Mouse (Mus musculus) megakaryocyte, embryonic 14.5 days (primary cell): Measurements from ENCODE around the gene Ywhah. TPM values are rescaled to one million over a fixed set of nuclear protein-coding genes. Genes with fewer than 3 reads are reported as not detected.

Experiments
- H3K27me3 ChIP-seq: replicated peaks from 2 replicates; pipeline ENCODE3; 2012; ENCODE audit warnings: inconsistent platforms
- H3K36me3 ChIP-seq: replicated peaks from 2 replicates; pipeline ENCODE3; 2012; ENCODE audit warnings: low read length, inconsistent platforms, mixed read lengths
- H3K4me1 ChIP-seq: 2 replicates; pipeline ENCODE4 v1.6.1; 2012; ENCODE audit warnings: inconsistent platforms
- H3K4me3 ChIP-seq: replicated peaks from 2 replicates; pipeline ENCODE3; 2012; ENCODE audit warnings: moderate library complexity, mild to moderate bottlenecking, inconsistent platforms
- H3K9me3 ChIP-seq: 2 replicates; pipeline ENCODE4 v1.6.1; 2012; ENCODE audit warnings: inconsistent platforms
- FLI1 ChIP-seq: IDR thresholded peaks from 2 replicates; pipeline ENCODE4 v1.6.1; 2012; ENCODE audit warnings: low read length, inconsistent platforms, mixed read lengths
- GATA1 ChIP-seq: IDR thresholded peaks from 3 replicates; pipeline ENCODE4 v1.6.1; 2012; ENCODE audit warnings: mixed read lengths, low read length, inconsistent platforms, borderline replicate concordance
- polyA plus RNA-seq: library from polyadenylated mRNA; stranded (reverse); fragments of >175 nt; gene quantifications from 2 replicates; pipeline ENCODE4 v1.2.3, GENCODE M21; 2012; ENCODE audit warnings: low replicate concordance; ENCODE audit not compliant: insufficient read depth

The Ywhah gene
- polyA plus RNA-seq, 1 experiment, result 241 TPM

DNA sequence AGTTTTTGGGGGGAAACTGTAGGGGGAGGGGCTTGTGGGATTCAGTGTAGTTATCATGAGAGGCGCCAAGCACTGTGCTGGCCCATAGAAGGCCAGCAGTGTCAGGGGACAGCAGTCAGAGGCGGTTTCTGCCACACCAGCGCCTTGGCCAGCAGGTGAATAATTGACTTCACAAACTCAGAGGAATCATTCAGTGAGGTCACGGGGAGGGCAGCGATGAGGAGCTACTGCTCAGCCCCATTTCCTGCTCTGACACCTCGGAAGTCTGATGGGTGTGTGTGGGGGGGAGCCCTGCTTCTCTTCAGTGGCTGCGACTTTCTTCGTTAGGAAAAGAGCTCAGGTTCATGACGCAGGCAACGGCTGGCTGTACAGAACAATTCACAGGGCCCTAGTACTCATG lies 24.8 kb downstream of the Ywhah start:
- H3K36me3 ChIP-seq, result no peaks in the 10 kb centered on the region
- H3K4me1 ChIP-seq, result peaks cover 15% of the 10 kb centered on the region
- no peak overlapping the region for H3K4me3 ChIP-seq
- H3K27me3 ChIP-seq, result peaks cover 67% of the 10 kb centered on the region
- H3K9me3 ChIP-seq, result peaks cover 20% of the 10 kb centered on the region
- no peak for TF ChIP-seq GATA1
- no peak for TF ChIP-seq FLI1

- no peak for TF ChIP-seq GATA1
- no peak for TF ChIP-seq FLI1
- Histone ChIP-seq H3K4me3 (no peak overlapping the region), H3K36me3 (no peaks in the 10 kb centered on the region), H3K9me3 (peaks cover 20% of the 10 kb centered on the region), H3K4me1 (peaks cover 4% of the 10 kb centered on the region), H3K27me3 (peaks cover 70% of the 10 kb centered on the region)
Observed at GRCm38 (mm10) chr5:33044636-33045315, 26.2 kb downstream of the Ywhah start.

DNA sequence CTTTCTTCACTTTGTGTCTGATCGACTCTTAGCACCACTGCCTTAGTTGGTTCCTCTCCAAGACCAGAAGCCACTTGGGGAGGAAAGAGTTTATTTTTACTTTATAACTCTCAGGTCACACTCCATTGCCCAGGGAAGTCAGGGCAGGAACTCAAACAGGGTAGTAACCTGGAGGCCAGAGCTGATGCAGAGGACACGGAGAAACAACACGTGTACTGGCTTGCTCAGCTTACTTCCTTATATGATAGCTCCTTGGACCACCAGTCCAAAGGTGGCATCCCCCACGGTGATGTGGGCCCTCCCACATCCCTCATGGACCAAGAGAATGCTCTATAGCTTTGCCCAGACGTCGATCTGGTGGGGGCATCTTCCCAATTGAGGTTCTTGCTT lies 26.7 kb downstream of the Ywhah start:
- Histone ChIP-seq H3K4me1 (0 out of 2 replicates have a peak, but pooled peaks cover 3% of the 10 kb centered on the region), H3K9me3 (peaks cover 20% of the 10 kb centered on the region), H3K4me3 (no peak overlapping the region), H3K27me3 (peaks cover 70% of the 10 kb centered on the region), H3K36me3 (no peaks in the 10 kb centered on the region)
- no peak for TF ChIP-seq FLI1

DNA sequence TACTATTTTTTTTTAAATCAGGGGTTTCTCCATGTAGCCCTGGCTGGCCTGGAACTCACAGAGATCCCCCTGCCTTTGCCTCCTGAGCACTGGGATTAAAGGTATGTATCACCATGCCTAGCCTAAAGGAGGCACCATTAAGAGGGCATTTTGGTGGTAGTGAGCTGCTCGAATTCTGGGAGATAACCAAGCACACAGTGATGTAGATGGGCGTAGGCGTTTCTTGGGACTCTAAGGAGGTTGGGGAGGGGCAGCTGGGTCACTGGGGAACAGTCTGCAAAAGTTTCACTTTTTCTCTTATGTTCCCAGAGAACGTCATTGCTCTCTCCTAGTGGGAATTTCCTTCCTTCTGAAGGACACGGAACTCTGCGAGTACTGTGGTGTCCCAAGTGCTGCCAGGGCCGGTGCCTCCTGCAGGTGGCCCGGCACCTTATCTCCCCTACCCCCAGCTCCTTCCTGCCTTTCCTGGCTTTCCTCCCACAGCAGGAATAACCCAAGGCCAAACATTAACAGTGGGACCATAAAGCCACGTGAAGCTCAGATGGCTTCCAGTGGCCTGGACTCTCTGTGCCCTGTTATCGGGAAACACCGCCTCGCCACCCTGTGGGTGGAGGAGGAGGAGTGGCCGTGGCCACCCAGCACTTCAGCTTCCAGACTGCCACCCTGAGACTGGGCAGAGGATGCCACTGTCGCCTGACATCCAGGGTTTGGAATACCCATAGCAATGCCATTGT lies 34.4 kb downstream of the Ywhah start:
- H3K4me3 ChIP-seq, result no peak overlapping the region
- no peaks in the 10 kb centered on the region for H3K36me3 ChIP-seq
- H3K4me1 ChIP-seq, result peaks cover 7% of the 10 kb centered on the region
- peaks cover 54% of the 10 kb centered on the region for H3K27me3 ChIP-seq
- peaks cover 8% of the 10 kb centered on the region for H3K9me3 ChIP-seq
- TF ChIP-seq GATA1 (no peak), FLI1 (no peak)

DNA sequence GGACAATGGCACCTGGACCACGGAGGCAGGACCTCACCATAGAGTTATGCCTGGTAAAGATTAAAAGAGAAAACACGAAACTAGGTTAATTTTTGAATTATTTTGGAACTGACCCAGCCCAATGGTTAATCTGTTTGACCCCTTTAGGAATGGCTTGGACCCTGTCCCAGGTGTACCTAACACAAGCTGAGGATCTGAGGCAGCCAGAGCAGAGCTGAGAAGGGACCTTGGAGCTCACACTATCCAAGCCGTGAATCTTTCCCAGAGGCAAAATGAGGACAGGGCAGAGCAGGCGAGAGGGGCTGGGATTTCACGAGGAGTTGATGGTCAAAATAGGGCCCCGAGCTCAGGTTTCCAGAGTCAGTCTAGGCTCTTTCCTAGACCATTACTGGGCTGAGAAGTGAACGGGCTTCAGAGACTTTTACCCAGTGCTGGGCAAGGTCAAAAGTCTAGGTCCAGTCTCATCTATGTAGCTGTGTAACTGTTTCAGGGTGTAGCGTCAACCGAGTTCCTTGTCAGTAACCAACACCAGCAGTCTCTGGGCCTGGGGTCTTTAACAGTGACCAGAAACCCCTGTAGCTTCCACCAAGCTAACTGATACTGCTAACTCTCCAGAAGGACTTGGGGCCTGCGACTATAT lies 37.6 kb downstream of the Ywhah start:
- H3K4me3 ChIP-seq, result no peak overlapping the region
- TF ChIP-seq FLI1, result no peak
- no peak for TF ChIP-seq GATA1
- peaks cover 8% of the 10 kb centered on the region for H3K9me3 ChIP-seq
- peaks cover 7% of the 10 kb centered on the region for H3K4me1 ChIP-seq
- no peaks in the 10 kb centered on the region for H3K36me3 ChIP-seq
- peaks cover 41% of the 10 kb centered on the region for H3K27me3 ChIP-seq

GRCm38 (mm10) chr5:33070071-33070470 lies 51.5 kb downstream of the Ywhah start:
- TF ChIP-seq GATA1 (no peak), FLI1 (no peak)
- no peak overlapping the region for H3K4me3 ChIP-seq
- peaks cover 8% of the 10 kb centered on the region for H3K9me3 ChIP-seq
- peaks cover 15% of the 10 kb centered on the region for H3K27me3 ChIP-seq
- no peaks in the 10 kb centered on the region for H3K36me3 ChIP-seq
- no peaks in the 10 kb centered on the region for H3K4me1 ChIP-seq

- Histone ChIP-seq H3K27me3 (peaks cover 22% of the 10 kb centered on the region), H3K4me3 (no peak overlapping the region), H3K9me3 (no peaks in the 10 kb centered on the region), H3K36me3 (no peaks in the 10 kb centered on the region), H3K4me1 (no peaks in the 10 kb centered on the region)
- TF ChIP-seq GATA1 (no peak), FLI1 (no peak)
Observed at GRCm38 (mm10) chr5:33076490-33077191, 58.0 kb downstream of the Ywhah start.

Other genes starting within 250 kb of the Ywhah start
- gene Pisd, start 233.2 kb upstream of the Ywhah start, polyA plus RNA-seq, result 19.8 and 36.8 TPM in 2 replicates
- gene Gm20671, start 191.7 kb upstream of the Ywhah start, polyA plus RNA-seq, result 1.2 TPM in 1 of 2 replicates, not detected in the other
- 0.36 and 1.3 TPM in 2 replicates for gene Prr14l, start 164.6 kb upstream of the Ywhah start, polyA plus RNA-seq
- gene Depdc5, start 155.1 kb upstream of the Ywhah start, polyA plus RNA-seq, result 0.47 and 0.94 TPM in 2 replicates
- gene Slc5a1, start 85.4 kb downstream of the Ywhah start, polyA plus RNA-seq, result not detected in 2 replicates
- not detected in 2 replicates for gene Spon2, start 199.6 kb downstream of the Ywhah start, polyA plus RNA-seq